Mouse (Mus musculus) granulocyte monocyte progenitor cell, adult 5-6 weeks (primary cell): ENCODE results near the gene Hus1b. TPM values are rescaled to one million over a fixed set of nuclear protein-coding genes. Genes with fewer than 3 reads are reported as not detected.
A peak's percentile ranks its signal among the peaks of the same experiment; 100 is the strongest.

Experiments
- ATAC-seq: replicated peaks from 2 replicates; pipeline ENCODE4 v1.8.0; 2016; ENCODE audit warnings: mild to moderate bottlenecking, moderate TSS enrichment, inconsistent platforms; ENCODE audit not compliant: poor library complexity, severe bottlenecking
- total RNA-seq, 2 experiments: library from RNA; stranded (forward) in 1 of 2; stranded (reverse) in 1 of 2; fragments of 200-712, 200-1000 nt in 1 of 2; fragments of >200 nt in 1 of 2; fragmentation: Nextera tagmentation in 1 of 2; gene quantifications; 2 replicates each; pipeline ENCODE4 v1.2.3; 2014 to 2017

Gene Hus1b
- 1.7 TPM in 1 of 2 replicates, not detected in the other for total RNA-seq (2014; fragmentation: Nextera tagmentation)
- total RNA-seq (2017) = 1.6 TPM in 1 of 2 replicates, not detected in the other

GRCm38 (mm10) chr13:30947540-30947939 is at the start of gene Hus1b:
Hus1b (minus strand) TSS chr13:30947759.
- ATAC-seq = no peak

- ATAC-seq = peak; percentile 80
These were observed 46.8 kb upstream of the Hus1b start for GRCm38 (mm10) chr13:30994249-30994858.

- ATAC-seq = peak; percentile 47
These were observed 46.3 kb upstream of the Hus1b start for GRCm38 (mm10) chr13:30993819-30994218.

GRCm38 (mm10) chr13:30990233-30990632 is 42.7 kb upstream of the Hus1b start:
- ATAC-seq = no peak

- ATAC-seq = no peak
These were observed 42.2 kb upstream of the Hus1b start for GRCm38 (mm10) chr13:30989710-30990109.

GRCm38 (mm10) chr13:30987686-30988085 is 40.1 kb upstream of the Hus1b start:
- peak; percentile 80 for ATAC-seq

GRCm38 (mm10) chr13:30986934-30987455 is 39.4 kb upstream of the Hus1b start:
- peak; percentile 63 for ATAC-seq

- peak; percentile 17 for ATAC-seq
These were observed 38.3 kb upstream of the Hus1b start for GRCm38 (mm10) chr13:30985598-30986466.

GRCm38 (mm10) chr13:30985275-30985597 is 37.7 kb upstream of the Hus1b start:
- no peak for ATAC-seq

GRCm38 (mm10) chr13:30981666-30982065 is 34.1 kb upstream of the Hus1b start:
- peak; percentile 82 for ATAC-seq

GRCm38 (mm10) chr13:30978224-30978623 is 30.7 kb upstream of the Hus1b start:
- no peak for ATAC-seq

- no peak for ATAC-seq
These were observed 29.1 kb upstream of the Hus1b start for GRCm38 (mm10) chr13:30976536-30977084.

GRCm38 (mm10) chr13:30974247-30974630 is 26.7 kb upstream of the Hus1b start:
- peak; percentile 20 for ATAC-seq

- ATAC-seq = peak; percentile 82
These were observed 26.1 kb upstream of the Hus1b start, which contains the start of the genes Exoc2 and Gm5447 for GRCm38 (mm10) chr13:30973501-30974246. Exoc2 (minus strand) TSS chr13:30974093. Gm5447 (plus strand) TSS chr13:30974204.

- ATAC-seq = peak; percentile 92
These were observed 24.5 kb upstream of the Hus1b start for GRCm38 (mm10) chr13:30972102-30972501.

GRCm38 (mm10) chr13:30971047-30971446 is 23.5 kb upstream of the Hus1b start:
- ATAC-seq = no peak

- ATAC-seq = no peak
These were observed 20.8 kb upstream of the Hus1b start for GRCm38 (mm10) chr13:30968311-30968710.

GRCm38 (mm10) chr13:30966507-30966911 is 18.9 kb upstream of the Hus1b start:
- no peak for ATAC-seq

- ATAC-seq = no peak
These were observed 14.4 kb upstream of the Hus1b start for GRCm38 (mm10) chr13:30961932-30962331.

GRCm38 (mm10) chr13:30960714-30961113 is 13.2 kb upstream of the Hus1b start:
- no peak for ATAC-seq
